Mouse (Mus musculus) thymus, adult 18-20 months (tissue): ENCODE data around the gene Vps37b.
A peak's percentile ranks its signal among the peaks of the same experiment; 100 is the strongest.

Experiments
- DNase-seq, 2 experiments: peaks; one replicate each; pipeline ENCODE4 v3.0.0; 2022; ENCODE audit warnings: mixed read lengths in 2 of 2

The Vps37b gene

GRCm38 (mm10) chr5:124000824-124001223, 31.2 kb downstream of the Vps37b start:
- DNase-seq = peak; percentile 67 to 77

DNA sequence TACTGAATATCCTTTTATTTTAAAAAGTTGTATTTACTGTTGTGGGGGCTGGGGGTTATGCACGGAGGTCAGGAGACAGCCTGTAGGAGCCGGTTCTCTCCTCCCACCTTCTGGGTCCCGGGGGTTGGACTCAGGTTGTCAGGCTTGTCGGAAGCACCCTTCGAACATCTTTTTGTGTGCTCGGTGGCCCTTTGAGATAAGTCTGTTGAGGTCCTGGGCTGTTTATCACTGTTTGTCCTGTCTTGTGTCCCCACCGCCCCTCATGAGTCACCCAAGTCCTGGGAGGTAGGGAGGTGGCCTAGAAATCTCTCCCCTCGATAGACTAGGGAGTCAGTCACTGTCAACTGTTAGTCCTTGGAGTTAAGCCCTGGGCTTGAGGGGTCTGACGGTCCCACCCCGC, 33.7 kb downstream of the Vps37b start:
- DNase-seq = no peak

- no peak for DNase-seq
Observed at GRCm38 (mm10) chr5:123997811-123998210, 34.3 kb downstream of the Vps37b start.

DNA sequence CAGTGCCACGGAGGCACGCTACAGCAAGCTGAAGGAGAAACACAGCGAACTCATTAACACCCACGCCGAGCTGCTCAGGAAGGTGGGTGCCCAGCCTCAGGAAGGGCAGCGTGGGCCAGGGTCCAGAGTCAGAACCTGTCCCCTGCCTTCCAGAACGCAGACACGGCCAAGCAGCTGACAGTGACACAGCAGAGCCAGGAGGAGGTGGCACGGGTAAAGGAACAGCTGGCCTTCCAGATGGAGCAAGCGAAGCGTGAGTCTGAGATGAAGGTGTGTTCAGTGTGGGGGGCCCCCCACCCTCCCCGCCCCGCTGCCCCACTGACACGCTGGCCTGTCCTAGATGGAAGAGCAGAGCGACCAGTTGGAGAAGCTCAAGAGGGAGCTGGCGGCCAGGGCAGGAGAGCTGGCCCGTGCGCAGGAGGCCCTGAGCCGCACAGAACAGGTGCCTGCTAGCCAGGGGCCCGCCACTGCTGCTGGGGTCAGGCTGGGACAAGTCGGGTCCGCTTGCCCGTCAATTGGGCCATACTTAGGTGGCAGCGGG, 34.8 kb downstream of the Vps37b start:
- no peak for DNase-seq

DNA sequence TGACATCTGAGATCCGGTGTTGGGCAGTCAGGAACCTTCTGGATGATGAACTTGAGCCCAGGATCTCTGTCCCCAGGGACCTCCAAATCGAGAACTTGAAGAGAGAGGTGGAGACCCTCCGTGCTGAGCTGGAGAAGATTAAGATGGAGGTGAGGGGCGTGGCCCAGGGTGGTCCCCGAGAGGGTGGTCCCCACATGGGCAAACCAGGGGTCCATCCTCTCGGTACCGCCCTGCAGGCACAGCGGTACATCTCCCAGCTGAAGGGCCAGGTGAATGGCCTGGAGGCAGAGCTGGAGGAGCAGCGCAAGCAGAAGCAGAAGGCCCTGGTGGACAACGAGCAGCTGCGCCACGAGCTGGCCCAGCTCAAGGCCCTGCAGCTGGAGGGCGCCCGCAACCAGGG, 35.4 kb downstream of the Vps37b start:
- no peak for DNase-seq

DNA sequence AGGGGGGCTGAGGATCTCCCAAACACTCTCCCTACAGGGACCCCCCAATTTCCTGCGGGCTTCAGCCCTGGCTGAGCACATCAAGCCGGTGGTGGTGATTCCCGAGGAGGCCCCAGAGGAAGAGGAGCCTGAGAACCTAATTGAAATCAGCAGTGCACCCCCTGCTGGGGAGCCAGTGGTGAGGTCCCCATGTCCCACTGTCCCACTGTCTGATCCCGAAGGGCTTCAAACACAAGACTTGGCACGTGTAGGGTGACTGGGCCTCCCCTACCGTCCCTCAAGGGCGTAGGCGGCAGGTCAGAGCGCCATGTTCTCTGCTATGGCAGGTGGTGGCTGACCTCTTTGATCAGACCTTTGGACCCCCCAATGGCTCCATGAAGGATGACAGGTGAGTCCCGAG, 35.9 kb downstream of the Vps37b start:
- DNase-seq = no peak

GRCm38 (mm10) chr5:123995388-123995787, 36.7 kb downstream of the Vps37b start:
- no peak for DNase-seq

DNA sequence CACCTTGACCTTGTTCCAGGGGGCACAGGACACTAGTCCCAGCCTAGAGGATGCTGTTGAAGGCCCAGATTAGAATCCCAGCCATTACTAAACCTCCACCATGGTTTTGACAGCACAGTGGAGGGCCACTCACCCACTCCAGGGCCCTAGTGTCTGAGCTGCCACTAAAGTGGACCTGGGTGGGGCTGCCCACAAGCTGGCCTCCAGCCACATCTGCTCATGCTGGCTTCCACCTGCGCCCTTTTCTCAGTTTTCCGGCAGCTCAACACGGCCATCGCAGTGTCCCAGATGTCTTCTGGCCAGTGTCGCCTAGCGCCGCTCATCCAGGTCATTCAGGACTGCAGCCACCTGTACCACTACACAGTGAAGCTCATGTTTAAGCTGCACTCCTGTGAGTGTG, 37.6 kb downstream of the Vps37b start:
- no peak for DNase-seq

- DNase-seq = no peak
Observed at GRCm38 (mm10) chr5:123993263-123994036, 38.6 kb downstream of the Vps37b start.

DNA sequence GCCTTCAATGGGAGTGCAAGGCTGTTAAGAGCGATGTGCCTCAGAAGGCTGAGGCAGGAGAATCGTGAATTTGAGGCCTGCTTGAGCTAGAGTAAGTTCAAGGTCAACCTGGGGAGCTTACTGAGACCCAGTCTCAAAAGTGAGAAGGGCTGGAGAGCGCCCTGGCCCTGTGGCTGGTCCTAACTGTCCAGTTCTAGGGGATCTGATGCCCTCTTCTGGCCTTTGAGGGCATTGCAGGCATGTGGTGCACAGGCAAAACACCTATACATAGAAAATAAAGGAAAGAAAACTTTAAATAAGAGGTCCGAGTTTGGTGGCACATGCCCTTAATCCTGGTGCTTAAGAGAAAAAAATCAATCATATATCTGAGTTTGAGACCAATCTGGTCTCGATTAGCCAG, 39.3 kb downstream of the Vps37b start:
- peak in 1 of 2 experiments; percentile 54 for DNase-seq

DNA sequence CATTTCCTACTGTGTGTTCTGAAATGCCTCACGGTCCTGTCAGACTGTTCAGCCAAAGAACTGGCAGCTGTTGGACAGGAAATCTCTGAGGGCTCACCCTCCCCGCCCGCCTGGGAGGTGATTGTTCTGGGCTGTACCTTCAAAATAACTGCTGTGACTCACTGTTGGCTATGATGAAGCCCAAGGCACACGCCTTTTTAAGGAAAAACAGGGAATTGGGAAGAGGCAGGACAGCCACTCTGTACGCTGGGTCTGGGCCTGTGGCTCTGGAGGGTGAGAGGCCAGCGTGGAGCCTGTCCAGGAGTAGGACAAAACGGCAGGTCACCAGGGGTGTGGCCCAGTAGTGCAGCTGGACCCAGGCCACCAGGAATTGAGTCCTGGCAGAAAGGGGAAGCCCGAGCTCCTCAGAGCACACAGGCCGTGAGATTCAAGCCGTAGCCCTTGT, 39.9 kb downstream of the Vps37b start:
- no peak for DNase-seq

DNA sequence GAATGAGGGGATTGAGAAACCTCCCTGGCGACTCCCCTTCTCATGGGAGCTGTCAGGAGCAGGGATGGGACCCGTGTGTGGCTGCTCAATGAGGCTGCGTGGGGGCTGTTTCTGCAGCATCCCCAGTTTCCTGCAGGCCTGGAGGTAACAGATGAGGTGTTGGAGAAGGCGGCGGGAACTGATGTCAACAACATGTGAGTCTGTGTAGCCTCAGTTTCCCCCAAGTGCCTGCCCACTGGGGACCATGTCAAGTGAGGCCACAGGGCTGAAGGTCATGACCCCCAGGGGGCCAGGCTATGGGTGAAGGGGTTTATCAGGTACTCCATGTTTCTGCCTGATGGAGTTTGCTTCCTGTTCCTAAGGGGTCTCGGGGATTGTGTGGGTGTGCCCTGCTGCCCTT, 40.7 kb downstream of the Vps37b start:
- DNase-seq = no peak

- no peak for DNase-seq
Observed at GRCm38 (mm10) chr5:123989941-123990885, 41.9 kb downstream of the Vps37b start.

DNA sequence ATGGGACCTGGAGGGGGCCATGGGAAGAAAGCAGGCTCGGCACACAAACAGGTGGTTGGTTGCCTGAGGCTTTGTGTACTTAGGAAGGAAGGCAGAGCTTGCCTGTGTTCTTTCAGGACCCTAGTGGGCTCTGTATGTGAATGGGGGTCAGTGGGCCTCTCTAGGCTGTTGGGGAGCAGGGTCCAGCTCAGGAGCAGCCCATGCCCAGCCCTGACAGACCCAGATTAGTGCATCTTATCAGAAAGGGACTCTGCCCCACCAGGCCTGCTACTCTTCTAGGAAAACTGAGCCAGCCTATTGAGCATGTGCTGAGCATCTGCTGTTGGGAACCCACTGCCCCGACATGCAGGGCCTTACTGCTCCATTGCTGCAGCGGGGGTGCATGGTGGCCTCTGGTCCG, 44.6 kb downstream of the Vps37b start:
- no peak for DNase-seq

GRCm38 (mm10) chr5:123986925-123987324, 45.1 kb downstream of the Vps37b start:
- DNase-seq = no peak

DNA sequence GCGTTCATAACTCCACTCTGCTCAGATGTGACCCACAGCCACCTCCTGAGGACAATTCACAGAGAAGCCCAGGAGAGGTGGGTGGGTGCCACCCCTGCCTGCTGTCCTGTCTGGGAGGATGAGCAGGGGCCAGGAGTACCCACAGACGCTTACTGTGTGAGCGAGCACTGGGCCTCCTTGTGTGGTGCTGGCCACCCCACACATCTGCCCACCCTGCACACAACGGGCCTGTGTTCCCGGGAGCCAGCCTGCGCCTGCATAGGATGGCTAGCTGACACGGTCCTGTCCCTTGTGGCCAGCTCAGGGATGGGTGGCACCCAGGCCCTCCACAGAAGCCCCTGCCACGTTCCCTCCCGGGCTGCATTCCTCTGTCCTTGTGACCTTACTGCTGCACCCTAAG, 46.6 kb downstream of the Vps37b start:
- DNase-seq = no peak

DNA sequence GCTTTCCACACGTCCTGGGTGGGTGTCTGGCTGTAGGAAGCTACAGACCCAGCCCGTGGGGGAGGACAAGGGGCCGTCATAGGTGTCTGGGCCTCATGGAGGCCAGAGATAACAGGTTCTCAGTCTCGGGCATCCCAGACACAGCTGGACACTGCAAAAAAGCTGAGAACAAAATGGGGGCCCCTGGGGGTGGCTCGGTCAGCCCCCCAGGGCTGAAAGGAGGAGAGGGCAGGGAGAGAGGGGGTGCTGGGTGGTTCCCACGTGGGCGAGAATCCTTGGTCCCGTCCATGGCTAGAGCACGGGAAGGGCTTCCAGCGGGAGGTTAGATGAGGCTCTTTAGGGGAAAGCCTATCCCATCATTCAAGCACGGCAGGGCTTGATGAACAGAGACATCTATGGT, 49.2 kb downstream of the Vps37b start:
- DNase-seq = no peak

DNA sequence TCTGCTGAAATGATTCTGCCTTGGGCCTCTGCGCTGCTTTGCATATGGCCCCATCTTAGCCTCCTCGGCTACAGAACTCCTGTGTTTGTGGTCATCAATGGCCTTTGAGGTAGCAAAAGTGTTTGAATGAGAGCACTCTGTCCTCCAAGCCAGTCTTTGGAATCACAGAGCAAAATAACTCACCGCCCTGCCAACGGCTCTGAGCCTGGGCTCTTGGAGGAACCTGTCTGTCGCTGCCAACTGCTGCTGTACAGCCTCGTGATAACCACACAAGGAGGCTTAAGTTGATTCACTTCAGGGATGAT, 50.9 kb downstream of the Vps37b start:
- DNase-seq = no peak

- no peak for DNase-seq
Observed at GRCm38 (mm10) chr5:123980521-123981249, 51.4 kb downstream of the Vps37b start.

- no peak for DNase-seq
Observed at GRCm38 (mm10) chr5:123979980-123980369, 52.1 kb downstream of the Vps37b start.

GRCm38 (mm10) chr5:123979221-123979979, 52.7 kb downstream of the Vps37b start:
- no peak for DNase-seq

DNA sequence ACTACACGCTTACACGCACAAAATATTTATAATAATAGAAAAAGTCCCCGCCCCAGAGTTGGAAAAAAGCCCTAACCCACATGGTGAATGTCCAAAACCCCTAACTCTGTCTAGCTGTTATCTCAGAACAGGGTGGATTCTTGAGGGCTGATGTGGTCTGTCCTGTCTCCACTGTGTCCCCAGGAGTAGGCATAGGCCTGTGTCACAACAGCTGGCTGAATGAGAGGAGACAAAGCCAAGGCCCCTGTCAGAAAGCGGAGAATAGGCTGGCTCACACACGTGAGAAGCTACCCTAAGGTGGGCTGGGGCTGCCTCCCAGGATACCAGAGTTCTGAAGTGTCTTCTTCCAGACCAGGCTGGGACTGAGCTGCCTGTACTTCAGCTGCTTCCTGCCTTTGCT, 53.9 kb downstream of the Vps37b start:
- no peak for DNase-seq
